Mouse (Mus musculus) heart, embryonic 11.5 days (tissue): Measurements from ENCODE around the gene Ano10. TPM values are rescaled to one million over a fixed set of nuclear protein-coding genes. Genes with fewer than 3 reads are reported as not detected.

Experiments
- ATAC-seq: fragments of 200-750 bp; cut with Nextera tagmentation; replicated peaks from 2 replicates; pipeline ENCODE4 v1.8.0; 2017; ENCODE audit warnings: moderate library complexity; ENCODE audit not compliant: insufficient number of reproducible peaks, low FRiP score, low TSS enrichment
- H3K27ac ChIP-seq: fragments of 300-500 bp; sonication (generic); 2 replicates; pipeline ENCODE4 v1.5.1; 2014; ENCODE audit warnings: mild to moderate bottlenecking, low read depth, low read length
- H3K27me3 ChIP-seq: fragments of 300-500 bp; sonication (generic); 2 replicates; pipeline ENCODE4 v1.6.1; 2014; ENCODE audit warnings: mild to moderate bottlenecking, low read length, mixed read lengths; ENCODE audit not compliant: control insufficient read depth, insufficient read depth
- H3K36me3 ChIP-seq: fragments of 300-500 bp; sonication (generic); 2 replicates; pipeline ENCODE4 v1.6.1; 2014; ENCODE audit warnings: mild to moderate bottlenecking, low read length, moderate library complexity, mixed read lengths; ENCODE audit not compliant: control insufficient read depth, insufficient read depth
- H3K4me1 ChIP-seq: fragments of 300-500 bp; sonication (generic); 2 replicates; pipeline ENCODE4 v1.6.1; 2014; ENCODE audit warnings: low read length; ENCODE audit not compliant: control insufficient read depth, insufficient read depth
- H3K4me2 ChIP-seq: fragments of 300-500 bp; sonication (generic); 2 replicates; pipeline ENCODE4 v1.6.1; 2014; ENCODE audit warnings: mild to moderate bottlenecking, moderate library complexity
- H3K4me3 ChIP-seq: fragments of 300-500 bp; sonication (generic); 2 replicates; pipeline ENCODE4 v1.5.1; 2014; ENCODE audit warnings: low read depth, low read length
- H3K9ac ChIP-seq: fragments of 300-500 bp; sonication (generic); 2 replicates; pipeline ENCODE4 v1.6.1; 2014; ENCODE audit warnings: mild to moderate bottlenecking, low read depth, low read length, moderate library complexity
- H3K9me3 ChIP-seq: fragments of 300-500 bp; sonication (generic); replicated peaks from 2 replicates; pipeline ENCODE4 v1.6.1; 2016; ENCODE audit warnings: low read length; ENCODE audit not compliant: control insufficient read depth
- WGBS: fragments of 180-500 bp; shearing (Covaris S2); extraction: QIAGEN DNeasy Blood & Tissue Kit; methylation state at CpG from one replicate; pipeline ENCODE4 v1.1.7; 2014; ENCODE audit not compliant: insufficient replicate concordance; 5-methylcytosine and 5-hydroxymethylcytosine counted together
- polyA plus RNA-seq: library from polyadenylated mRNA; unstranded; fragments of >200 nt; fragmentation: Nextera tagmentation; extraction: Ambion mirVana; gene quantifications from 2 replicates; pipeline ENCODE4 v1.2.1, GENCODE M21; 2014

Ano10 gene
- polyA plus RNA-seq, 1 experiment from 2014 or later: 34.0 TPM

DNA sequence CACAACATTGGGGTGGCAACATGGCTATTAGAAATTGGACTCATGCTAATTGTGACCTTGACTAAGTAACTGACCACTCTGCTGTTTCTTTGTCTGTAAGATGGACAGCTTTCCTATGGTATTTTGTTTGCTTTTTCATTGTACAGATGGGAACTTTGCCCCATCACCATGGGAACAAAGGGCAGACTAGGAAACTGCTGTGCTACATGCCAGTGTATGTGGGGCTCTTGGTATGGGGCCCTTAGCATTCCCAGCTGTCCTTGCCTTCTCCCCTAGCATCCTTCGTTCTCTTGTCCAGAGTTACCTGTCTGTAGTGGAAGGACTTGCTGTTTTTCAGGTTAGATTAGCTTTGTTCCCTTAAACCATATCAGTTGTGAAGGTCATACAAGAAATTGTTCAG, 156.3 kb downstream of the Ano10 start:
- H3K36me3 ChIP-seq: no peaks in the 10 kb centered on the region
- ATAC-seq: no peak
- peaks cover 19% of the 10 kb centered on the region for H3K4me1 ChIP-seq
- no peak overlapping the region for H3K4me2 ChIP-seq
- no peaks in the 10 kb centered on the region for H3K27me3 ChIP-seq
- no peak overlapping the region for H3K4me3 ChIP-seq
- H3K9me3 ChIP-seq: no peaks in the 10 kb centered on the region
- H3K9ac ChIP-seq: no peak overlapping the region
- no peak overlapping the region for H3K27ac ChIP-seq
- 96% methylated on average over 1 of the region's 1 CpGs for WGBS

DNA sequence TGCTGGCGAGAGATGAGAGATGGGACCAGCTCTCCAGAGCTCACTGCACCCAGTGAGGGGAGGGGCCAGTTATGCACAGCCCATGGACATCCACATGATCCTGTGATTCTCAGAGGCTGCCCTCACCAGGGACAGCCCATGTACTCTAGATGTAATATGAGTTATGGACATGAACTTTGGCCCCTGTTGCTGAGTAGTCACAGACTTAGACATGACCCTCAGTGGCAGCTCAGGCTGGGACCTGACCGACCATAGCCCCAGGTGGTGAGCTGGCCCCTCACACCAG, 158.4 kb downstream of the Ano10 start:
- H3K27me3 ChIP-seq: no peaks in the 10 kb centered on the region
- H3K4me1 ChIP-seq: peaks cover 17% of the 10 kb centered on the region
- H3K27ac ChIP-seq: no peak overlapping the region
- H3K36me3 ChIP-seq: no peaks in the 10 kb centered on the region
- WGBS: 89% methylated on average over 2 of the region's 2 CpGs
- H3K4me2 ChIP-seq: no peak overlapping the region
- no peak overlapping the region for H3K4me3 ChIP-seq
- ATAC-seq: peak; percentile 55; the same call in 1 of the 2 replicates
- no peak overlapping the region for H3K9ac ChIP-seq
- H3K9me3 ChIP-seq: no peaks in the 10 kb centered on the region

GRCm38 (mm10) chr9:122135095-122135884, 158.9 kb downstream of the Ano10 start:
- ATAC-seq: no peak

DNA sequence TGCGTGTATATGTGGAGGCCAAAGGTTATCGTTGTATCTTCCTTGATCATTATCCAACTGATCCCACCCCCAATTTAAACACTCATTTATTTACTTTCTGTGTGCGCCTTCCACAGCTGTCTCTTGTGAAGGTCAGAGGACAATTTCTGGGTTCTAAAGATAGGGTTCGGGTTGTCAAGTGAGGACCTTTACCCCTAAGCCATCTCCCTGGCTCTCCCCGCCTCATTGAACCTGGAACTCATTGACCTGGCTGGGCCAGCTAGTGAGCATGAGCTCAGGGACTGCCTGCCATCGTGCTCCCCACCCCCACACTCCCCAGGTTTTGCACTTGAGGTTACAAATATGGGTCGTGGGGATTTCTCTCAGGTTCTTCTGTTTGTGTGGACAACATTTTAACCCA, 162.1 kb downstream of the Ano10 start:
- no peak overlapping the region for H3K4me2 ChIP-seq
- H3K9me3 ChIP-seq: no peaks in the 10 kb centered on the region
- no peak overlapping the region for H3K27ac ChIP-seq
- no peak overlapping the region for H3K4me3 ChIP-seq
- WGBS: 75% methylated on average over 7 of the region's 7 CpGs
- peaks cover 25% of the 10 kb centered on the region for H3K4me1 ChIP-seq
- no peaks in the 10 kb centered on the region for H3K36me3 ChIP-seq
- no peak overlapping the region for H3K9ac ChIP-seq
- H3K27me3 ChIP-seq: no peaks in the 10 kb centered on the region
- no peak for ATAC-seq

More at GRCm38 (mm10) chr9:122135095-122135884, 158.9 kb downstream of the Ano10 start:
- no peak overlapping the region for H3K9ac ChIP-seq
- peaks cover 21% of the 10 kb centered on the region for H3K4me1 ChIP-seq
- no peak overlapping the region for H3K4me3 ChIP-seq
- no peaks in the 10 kb centered on the region for H3K36me3 ChIP-seq
- H3K9me3 ChIP-seq: no peaks in the 10 kb centered on the region
- 83% methylated on average over 1 of the region's 1 CpGs for WGBS
- H3K27me3 ChIP-seq: no peaks in the 10 kb centered on the region
- H3K4me2 ChIP-seq: no peak overlapping the region
- H3K27ac ChIP-seq: no peak overlapping the region

DNA sequence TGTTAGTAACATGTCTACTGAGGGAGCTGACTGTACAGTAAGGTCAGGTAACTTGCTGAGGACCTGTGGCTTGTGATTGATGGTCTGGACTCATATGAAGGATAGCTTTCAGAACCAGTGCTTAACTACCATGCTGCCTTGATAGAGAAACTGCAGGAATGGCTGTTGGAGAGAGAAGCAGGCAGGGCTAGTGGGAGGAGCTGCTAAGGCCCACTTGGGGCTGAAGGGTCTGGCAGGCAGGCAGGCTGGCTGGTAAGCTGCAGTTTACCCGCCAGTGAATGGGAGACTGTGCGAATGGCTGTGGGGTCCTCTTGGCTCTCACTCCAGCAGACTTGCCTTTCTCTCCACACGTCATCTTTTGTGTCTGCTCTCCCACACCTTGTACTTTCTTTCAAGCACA, 163.6 kb downstream of the Ano10 start:
- H3K27ac ChIP-seq: no peak overlapping the region
- 28% methylated on average over 3 of the region's 3 CpGs for WGBS

DNA sequence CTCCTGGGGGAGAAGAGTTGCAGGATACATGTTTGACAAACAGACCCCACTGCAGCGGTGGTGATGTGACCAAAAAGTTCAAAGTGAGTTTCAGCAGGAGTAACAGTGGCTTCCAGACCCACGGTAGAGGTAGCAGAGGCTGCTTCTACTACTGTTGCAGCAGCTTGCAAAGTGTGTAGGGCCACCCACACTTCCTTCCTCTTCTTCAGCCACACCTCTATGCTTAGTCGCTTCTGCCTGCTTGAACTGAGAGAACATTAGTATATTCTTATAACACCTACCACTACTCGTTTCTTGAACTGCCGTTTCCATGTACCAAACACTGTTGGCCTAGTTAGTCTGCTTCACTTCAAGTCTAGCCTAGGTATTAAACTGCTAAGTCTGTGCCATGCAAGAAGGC, 165.5 kb downstream of the Ano10 start:
- no peak overlapping the region for H3K27ac ChIP-seq
- no peaks in the 10 kb centered on the region for H3K36me3 ChIP-seq
- no peaks in the 10 kb centered on the region for H3K27me3 ChIP-seq
- no peak overlapping the region for H3K4me2 ChIP-seq
- no peak overlapping the region for H3K9ac ChIP-seq
- no peaks in the 10 kb centered on the region for H3K9me3 ChIP-seq
- WGBS: 73% methylated on average over 5 of the region's 5 CpGs
- no peak for ATAC-seq
- H3K4me1 ChIP-seq: peaks cover 14% of the 10 kb centered on the region
- H3K4me3 ChIP-seq: no peak overlapping the region

More for the DNA sequence above, 163.6 kb downstream of the Ano10 start:
- Histone ChIP-seq H3K4me1 (peaks cover 25% of the 10 kb centered on the region), H3K4me2 (no peak overlapping the region; the same call in 1 of the 2 replicates), H3K27me3 (no peaks in the 10 kb centered on the region), H3K9ac (no peak overlapping the region), H3K9me3 (no peaks in the 10 kb centered on the region), H3K36me3 (no peaks in the 10 kb centered on the region), H3K4me3 (no peak overlapping the region)
- ATAC-seq: no peak

- no peak for ATAC-seq
- Histone ChIP-seq H3K4me2 (no peak overlapping the region), H3K9me3 (no peaks in the 10 kb centered on the region), H3K27ac (no peak overlapping the region), H3K4me3 (no peak overlapping the region), H3K9ac (no peak overlapping the region), H3K4me1 (peaks cover 12% of the 10 kb centered on the region), H3K36me3 (no peaks in the 10 kb centered on the region), H3K27me3 (no peaks in the 10 kb centered on the region)
- WGBS: 61% methylated on average over 3 of the region's 3 CpGs
These were observed 166.9 kb downstream of the Ano10 start for GRCm38 (mm10) chr9:122127271-122127785.

DNA sequence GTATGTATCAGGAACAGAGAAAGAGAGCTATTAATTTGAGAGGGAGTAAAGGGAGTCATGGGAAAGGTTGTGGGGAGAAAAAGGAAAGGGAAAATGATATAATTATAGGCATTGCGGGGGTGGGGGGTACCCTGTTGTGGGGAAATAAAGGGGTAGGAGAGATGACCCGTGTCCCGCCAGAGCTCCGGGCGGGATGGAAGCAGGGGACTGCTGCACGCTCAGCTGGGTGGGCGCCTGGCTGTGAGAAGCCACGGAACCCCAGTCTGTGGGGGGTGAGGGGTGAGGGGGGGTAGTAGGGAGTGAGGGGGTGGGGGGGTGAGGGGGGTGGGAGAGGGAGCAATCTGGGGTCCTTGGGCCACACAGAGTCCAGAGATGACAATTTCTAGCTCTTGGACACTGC, 167.4 kb downstream of the Ano10 start:
- Histone ChIP-seq H3K4me1 (peaks cover 12% of the 10 kb centered on the region), H3K27ac (no peak overlapping the region), H3K27me3 (no peaks in the 10 kb centered on the region), H3K9me3 (no peaks in the 10 kb centered on the region), H3K9ac (no peak overlapping the region), H3K36me3 (no peaks in the 10 kb centered on the region), H3K4me2 (no peak overlapping the region), H3K4me3 (no peak overlapping the region)
- ATAC-seq: no peak
- 82% methylated on average over 8 of the region's 8 CpGs for WGBS
